Mouse (Mus musculus): ENCODE data around the gene Pnmal2.

- no peak for TF ChIP-seq POLR2A (IDR thresholded peaks at IDR 0.05; ENCODE audit: control insufficient read depth, extremely low read depth, insufficient read depth, low read length, poor library complexity)
- no peak for TF ChIP-seq CTCF (IDR thresholded peaks at IDR 0.05; ENCODE audit: borderline replicate concordance, control insufficient read depth, extremely low read depth, insufficient read depth, low read length, poor library complexity)
Observed at GRCm38 (mm10) chr7:16905491-16906021, 38.9 kb upstream of the Pnmal2 start.
